In the genomic region with DNA sequence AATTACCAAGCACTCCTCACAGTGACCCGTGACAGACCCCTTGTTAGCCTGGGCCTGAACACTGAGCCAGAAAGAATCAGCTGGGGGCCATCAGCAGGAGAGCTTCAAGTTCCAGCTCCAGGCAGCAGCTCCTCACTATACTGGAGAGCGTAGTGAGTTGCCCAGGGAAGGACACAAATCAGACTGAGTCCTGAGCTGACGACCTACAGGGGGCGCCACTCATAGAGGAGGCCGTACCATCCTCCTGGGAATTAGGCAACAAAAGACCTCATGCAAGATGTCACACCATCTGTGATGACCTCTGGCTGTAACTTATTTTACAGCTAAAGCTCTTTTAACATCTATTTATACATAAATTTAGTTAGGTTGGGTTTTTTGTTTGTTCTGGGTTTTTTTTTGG, we compare ENCODE assay signal across 10 mouse cellular contexts.
DNase-seq lines count a peak whose midpoint lies in the region; ATAC-seq and TF ChIP-seq lines count a peak whose summit lies in the region.
"Had no signal": no experiment of that assay in that cellular context is flagged by ENCODE, and none has a peak within 500 bp of the region (broad histone marks: within the 10 kb centered on the region; RNA-seq: fewer than 3 reads in every experiment).

No protein-coding gene starts in this region.

- H3K4me2 ChIP-seq in kidney, postnatal 0 days (ENCODE audit: low read length): no peak overlapping the region
- no peak overlapping the region for H3K4me2 ChIP-seq in kidney, embryonic 15.5 days
- H3K4me2 ChIP-seq: hindbrain, embryonic 15.5 days had no signal

- H3K27ac ChIP-seq in kidney, postnatal 0 days: no peak overlapping the region
- H3K27ac ChIP-seq in kidney, embryonic 15.5 days: no peak overlapping the region
- H3K27ac ChIP-seq: hindbrain, embryonic 15.5 days had no signal

- 60% methylated on average over 5 of the region's 5 CpGs for WGBS in kidney, postnatal 0 days
- WGBS in kidney, embryonic 15.5 days: 54% methylated on average over 5 of the region's 5 CpGs

- no peaks in the 10 kb centered on the region for H3K9me3 ChIP-seq in kidney, postnatal 0 days (replicated peaks; ENCODE audit: low read length)
- no peaks in the 10 kb centered on the region for H3K9me3 ChIP-seq in kidney, embryonic 15.5 days (replicated peaks)
- H3K9me3 ChIP-seq: hindbrain, embryonic 15.5 days had no signal

- TF ChIP-seq CTCF in kidney, postnatal 0 days (IDR thresholded peaks at IDR 0.05; ENCODE audit: low read depth): peak; percentile 22; the same call in 1 of the 2 replicates

- no peaks in the 10 kb centered on the region for H3K4me1 ChIP-seq in kidney, postnatal 0 days (replicated peaks; ENCODE audit: insufficient read depth, low read length)
- 0 out of 2 replicates have a peak, but pooled peaks cover 4% of the 10 kb centered on the region for H3K4me1 ChIP-seq in kidney, embryonic 15.5 days

- no peak overlapping the region for H3K9ac ChIP-seq in kidney, postnatal 0 days (ENCODE audit: low read depth, low read length)
- H3K9ac ChIP-seq in kidney, embryonic 15.5 days: no peak overlapping the region
- H3K9ac ChIP-seq: hindbrain, embryonic 15.5 days had no signal

- ATAC-seq in kidney, postnatal 0 days (replicated peaks; ENCODE audit: low FRiP score, low read depth): no peak
- no peak for ATAC-seq in kidney, embryonic 15.5 days (replicated peaks; ENCODE audit: low FRiP score)
- peak; percentile 62 for ATAC-seq in granulocyte monocyte progenitor cell, adult 5-6 weeks (replicated peaks; ENCODE audit: poor library complexity, severe bottlenecking)

- no peaks in the 10 kb centered on the region for H3K36me3 ChIP-seq in kidney, postnatal 0 days (ENCODE audit: insufficient read depth, low read length)
- no peaks in the 10 kb centered on the region for H3K36me3 ChIP-seq in kidney, embryonic 15.5 days
- H3K36me3 ChIP-seq: hindbrain, embryonic 15.5 days had no signal

- no peak overlapping the region for H3K4me3 ChIP-seq in kidney, postnatal 0 days (replicated peaks; ENCODE audit: low read depth, low read length)
- no peak overlapping the region for H3K4me3 ChIP-seq in kidney, embryonic 15.5 days (replicated peaks)
- H3K4me3 ChIP-seq: hindbrain, embryonic 15.5 days had no signal

- peak; percentile 7 for DNase-seq in kidney, postnatal 0 days (ENCODE audit: low spot score)
- peak; percentile 22 for DNase-seq in 416B (ENCODE audit: low read depth)
- peak; percentile 26 for DNase-seq in CD4-positive helper T cell, adult 2 months (ENCODE audit: low read depth, low spot score)
- DNase-seq in adrenal gland, adult 18-20 months (ENCODE audit: low spot score in 2 of 2): no peak
- no peak for DNase-seq in frontal cortex, postnatal 14 days (ENCODE audit: low spot score in 2 of 2)
- no peak for DNase-seq in layer of hippocampus, adult 8-10 months (ENCODE audit: low spot score in 2 of 2)
- DNase-seq: heart, adult 11 months had no signal

- H3K27me3 ChIP-seq in kidney, postnatal 0 days (ENCODE audit: insufficient read depth, low read length): no peaks in the 10 kb centered on the region
- no peaks in the 10 kb centered on the region for H3K27me3 ChIP-seq in kidney, embryonic 15.5 days
- H3K27me3 ChIP-seq: hindbrain, embryonic 15.5 days had no signal

Comparison
In these comparisons a context has a peak if more than half of its experiments do, and no peak if none do; other contexts are left out.
1. DNase-seq: peak in kidney, postnatal 0 days (single experiment), 416B (single experiment) and CD4-positive helper T cell, adult 2 months (single experiment); none in adrenal gland, adult 18-20 months (0 of 2), frontal cortex, postnatal 14 days (0 of 2) and layer of hippocampus, adult 8-10 months (0 of 2).